Mouse (Mus musculus) heart, postnatal 0 days (tissue): Measurements from ENCODE around the gene Dennd4c.

Experiments used
- CTCF ChIP-seq: IDR thresholded peaks from 2 replicates; pipeline ENCODE4 v1.5.1; 2016; ENCODE audit warnings: antibody characterized with exemption, control low read depth, low read depth
- EP300 ChIP-seq: IDR thresholded peaks from 2 replicates; pipeline ENCODE4 v1.6.1; 2016; ENCODE audit warnings: antibody characterized with exemption, low read depth

- no peak for TF ChIP-seq CTCF
- TF ChIP-seq EP300 = no peak
These were observed 108.2 kb downstream of the Dennd4c start for GRCm38 (mm10) chr4:86856304-86857112.
